Mouse (Mus musculus): ENCODE measurements around the gene Rasgef1b.

DNA sequence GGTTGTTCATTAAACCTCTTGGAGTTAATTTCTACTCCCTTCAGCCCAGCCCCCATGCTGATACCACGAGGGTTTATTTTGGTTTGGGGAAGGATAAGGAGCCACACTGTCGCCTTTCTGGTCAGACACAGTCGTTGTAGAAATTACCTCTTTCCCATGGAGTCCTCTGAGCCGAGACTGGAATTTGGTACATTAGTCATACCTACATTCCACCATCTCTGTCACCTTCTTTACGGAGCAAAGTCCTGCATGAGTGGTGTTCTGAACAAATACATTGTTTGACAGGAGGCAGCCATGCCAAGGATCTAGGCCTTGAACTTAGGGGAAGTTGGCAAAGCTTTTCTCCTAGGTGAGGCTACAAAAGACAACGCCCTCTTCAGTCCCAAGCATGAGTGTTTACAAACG, 202.1 kb downstream of the Rasgef1b start:
- TF ChIP-seq CTCF (IDR thresholded peaks at IDR 0.05; ENCODE audit: control insufficient read depth, insufficient read depth, low read length): no peak
- TF ChIP-seq POLR2A (IDR thresholded peaks at IDR 0.05; ENCODE audit: borderline replicate concordance, control insufficient read depth, low read depth, low read length): no peak
